Mouse (Mus musculus) heart, embryonic 16.5 days (tissue): ENCODE measurements around the gene Prorsd1. TPM values are rescaled to one million over a fixed set of nuclear protein-coding genes. Genes with fewer than 3 reads are reported as not detected.

Experiments used
- ATAC-seq: fragments of 200-750 bp; cut with Nextera tagmentation; replicated peaks from 2 replicates; pipeline ENCODE4 v1.8.0; 2017; ENCODE audit warnings: moderate number of reproducible peaks; ENCODE audit not compliant: insufficient read depth, low FRiP score; ENCODE audit errors: extremely low read depth
- H3K27ac ChIP-seq: fragments of 300-500 bp; sonication (generic); 2 replicates; pipeline ENCODE4 v1.5.1; 2014; ENCODE audit warnings: mild to moderate bottlenecking, low read length, control low read depth, moderate library complexity
- H3K27me3 ChIP-seq: fragments of 300-500 bp; sonication (generic); 2 replicates; pipeline ENCODE4 v1.6.1; 2014; ENCODE audit warnings: low read length, mixed read lengths; ENCODE audit not compliant: control insufficient read depth, insufficient read depth
- H3K36me3 ChIP-seq: fragments of 300-500 bp; sonication (generic); 2 replicates; pipeline ENCODE4 v1.6.1; 2014; ENCODE audit not compliant: control insufficient read depth, insufficient read depth
- H3K4me1 ChIP-seq: fragments of 300-500 bp; sonication (generic); 2 replicates; pipeline ENCODE4 v1.6.1; 2014; ENCODE audit warnings: low read length, mixed read lengths; ENCODE audit not compliant: control insufficient read depth, insufficient read depth
- H3K4me2 ChIP-seq: fragments of 300-500 bp; sonication (generic); 2 replicates; pipeline ENCODE4 v1.6.1; 2014; ENCODE audit warnings: low read depth, mild to moderate bottlenecking, control low read depth, low read length
- H3K4me3 ChIP-seq: fragments of 300-500 bp; sonication (generic); 2 replicates; pipeline ENCODE4 v1.5.1; 2014; ENCODE audit warnings: mild to moderate bottlenecking, control low read depth, low read length
- H3K9ac ChIP-seq: fragments of 300-500 bp; sonication (generic); 2 replicates; pipeline ENCODE4 v1.6.1; 2014; ENCODE audit warnings: low read length, control low read depth
- H3K9me3 ChIP-seq: fragments of 300-500 bp; sonication (generic); replicated peaks from 2 replicates; pipeline ENCODE4 v1.6.1; 2016; ENCODE audit warnings: low read length; ENCODE audit not compliant: control insufficient read depth
- WGBS: fragments of 180-500 bp; shearing (Covaris S2); extraction: QIAGEN DNeasy Blood & Tissue Kit; methylation state at CpG from one replicate; pipeline ENCODE4 v1.1.7; 2014; 5-methylcytosine and 5-hydroxymethylcytosine counted together
- polyA plus RNA-seq: library from polyadenylated mRNA; unstranded; fragments of >200 nt; fragmentation: Nextera tagmentation; extraction: Ambion mirVana; gene quantifications from 2 replicates; pipeline ENCODE4 v1.2.1, GENCODE M21; 2015

Gene Prorsd1
- 16.6 and 22.9 TPM in 2 replicates for polyA plus RNA-seq

DNA sequence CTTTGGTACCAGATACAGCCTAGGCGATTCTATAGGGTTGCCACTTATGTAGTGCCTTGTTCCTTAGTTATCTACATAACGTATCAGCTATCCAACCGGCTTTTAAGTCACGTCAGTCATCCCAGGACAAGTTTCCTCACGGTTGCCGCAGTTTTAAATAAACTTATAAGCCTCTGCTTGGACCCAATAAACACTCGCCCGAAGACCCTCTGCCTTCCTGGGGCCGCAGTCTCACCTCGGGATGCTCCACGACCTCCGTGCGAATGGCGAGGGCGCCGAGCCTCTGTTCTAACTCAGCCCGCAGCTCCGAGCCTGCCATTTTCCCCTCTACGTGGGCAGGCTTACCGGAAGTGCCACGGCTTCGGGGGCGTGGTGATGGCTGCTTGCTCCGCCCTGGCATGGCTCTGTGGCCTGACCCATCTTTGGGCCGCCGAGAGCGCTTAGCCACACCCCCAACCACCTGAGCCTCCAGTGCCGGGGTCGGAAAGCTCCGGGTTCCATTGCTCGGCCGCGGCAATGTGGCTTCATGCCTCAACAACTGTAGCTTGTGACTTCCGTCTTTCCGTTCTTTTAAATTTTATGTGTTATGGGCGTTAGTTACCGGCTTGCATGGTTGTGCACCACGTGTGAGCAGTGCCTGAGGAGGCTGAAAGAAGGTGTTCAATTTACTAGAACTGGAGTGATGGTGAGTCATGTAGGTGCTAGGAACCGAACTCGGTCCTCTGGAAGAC, at the start of gene Prorsd1:
Gene Prorsd1, minus strand, starts transcription at position 352 of the 731 bp plus-strand sequence.
- peak; percentile 99 for ATAC-seq
- no peaks in the 10 kb centered on the region for H3K27me3 ChIP-seq
- H3K4me3 ChIP-seq = peak within 1 kb of the TSS; percentile 90
- WGBS = 2% methylated on average over 40 of the region's 40 CpGs
- H3K4me1 ChIP-seq = peaks cover 8% of the 10 kb centered on the region
- peaks cover 15% of the 10 kb centered on the region; the same call in 1 of the 2 replicates for H3K36me3 ChIP-seq
- H3K9ac ChIP-seq = peak within 1 kb of the TSS; percentile 83
- H3K9me3 ChIP-seq = peaks cover 4% of the 10 kb centered on the region; the same call in 1 of the 2 replicates
- peak within 1 kb of the TSS; percentile 74 for H3K4me2 ChIP-seq
- H3K27ac ChIP-seq = peak within 1 kb of the TSS; percentile 84

DNA sequence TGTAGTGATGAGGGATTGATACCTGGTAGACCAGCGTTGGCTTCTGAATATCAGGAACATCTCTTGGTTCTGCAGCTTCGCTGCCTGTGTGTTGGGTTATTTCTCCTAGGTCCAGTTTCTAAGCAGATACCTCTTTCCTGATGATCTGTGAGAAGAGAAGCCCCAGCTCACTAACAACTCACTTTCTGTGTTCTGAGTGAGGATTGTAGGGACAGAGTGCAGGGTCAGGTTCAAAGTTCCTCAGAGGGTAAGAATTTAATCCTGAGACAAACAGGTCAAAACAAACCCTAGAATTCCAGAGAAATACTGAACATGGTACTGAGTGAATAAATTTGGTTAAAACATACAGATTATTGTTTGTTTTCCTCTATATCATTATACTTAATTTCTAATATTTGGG, 48.6 kb upstream of the Prorsd1 start:
- no peaks in the 10 kb centered on the region for H3K4me1 ChIP-seq
- no peak overlapping the region for H3K27ac ChIP-seq
- H3K9me3 ChIP-seq = no peaks in the 10 kb centered on the region
- WGBS = 71% methylated on average over 2 of the region's 2 CpGs
- no peak for ATAC-seq
- no peaks in the 10 kb centered on the region for H3K27me3 ChIP-seq
- H3K9ac ChIP-seq = no peak overlapping the region
- no peak overlapping the region for H3K4me2 ChIP-seq
- H3K4me3 ChIP-seq = no peak overlapping the region
- H3K36me3 ChIP-seq = no peaks in the 10 kb centered on the region

DNA sequence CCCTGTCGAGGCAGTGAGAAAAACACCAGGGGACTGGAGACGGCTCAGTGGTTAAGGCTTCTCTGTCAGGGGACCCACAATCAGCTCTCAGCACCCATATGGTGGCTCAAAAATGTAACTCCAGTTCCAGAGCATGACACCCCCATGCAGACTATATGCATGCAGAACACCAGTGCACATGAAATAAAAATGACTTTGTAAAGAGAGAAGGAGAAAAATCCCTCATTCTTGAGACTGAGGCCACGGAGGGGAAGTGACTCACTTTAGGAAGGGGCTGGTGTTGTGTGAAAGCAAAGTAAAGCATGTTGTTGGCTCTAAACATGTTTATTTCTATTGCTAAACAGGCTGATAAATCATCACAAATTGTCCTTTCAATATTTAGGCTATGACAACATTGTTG, 46.2 kb upstream of the Prorsd1 start:
- 79% methylated on average over 3 of the region's 3 CpGs for WGBS
- ATAC-seq = no peak
- no peak overlapping the region for H3K4me2 ChIP-seq

DNA sequence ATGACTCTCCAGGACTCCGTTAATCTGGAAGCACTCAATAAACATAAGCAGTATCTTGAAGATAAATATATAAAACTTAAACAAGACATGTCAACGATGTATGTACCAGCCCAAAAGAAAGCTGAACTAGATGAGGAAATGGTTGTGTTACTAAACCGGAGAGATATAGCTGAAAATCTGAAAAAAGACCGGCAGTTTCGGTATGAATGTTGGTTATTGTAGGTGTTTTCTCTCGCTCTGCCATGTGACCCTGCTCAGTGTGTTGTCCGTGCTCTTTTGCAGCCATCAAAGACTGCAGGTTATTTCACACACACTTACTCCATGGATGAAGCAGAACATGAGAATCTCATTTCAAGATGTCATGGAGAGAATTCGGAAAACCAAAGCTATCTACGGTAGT, 45.6 kb upstream of the Prorsd1 start:
- ATAC-seq = no peak
- Histone ChIP-seq H3K27me3 (no peaks in the 10 kb centered on the region), H3K4me1 (no peaks in the 10 kb centered on the region), H3K4me3 (no peak overlapping the region), H3K9me3 (no peaks in the 10 kb centered on the region), H3K36me3 (no peaks in the 10 kb centered on the region), H3K4me2 (no peak overlapping the region), H3K27ac (no peak overlapping the region), H3K9ac (no peak overlapping the region)
- WGBS = 80% methylated on average over 9 of the region's 9 CpGs

More for the DNA sequence above, 46.2 kb upstream of the Prorsd1 start:
- Histone ChIP-seq H3K27ac (no peak overlapping the region), H3K36me3 (no peaks in the 10 kb centered on the region), H3K4me1 (no peaks in the 10 kb centered on the region), H3K27me3 (no peaks in the 10 kb centered on the region), H3K9me3 (no peaks in the 10 kb centered on the region), H3K9ac (no peak overlapping the region), H3K4me3 (no peak overlapping the region)

DNA sequence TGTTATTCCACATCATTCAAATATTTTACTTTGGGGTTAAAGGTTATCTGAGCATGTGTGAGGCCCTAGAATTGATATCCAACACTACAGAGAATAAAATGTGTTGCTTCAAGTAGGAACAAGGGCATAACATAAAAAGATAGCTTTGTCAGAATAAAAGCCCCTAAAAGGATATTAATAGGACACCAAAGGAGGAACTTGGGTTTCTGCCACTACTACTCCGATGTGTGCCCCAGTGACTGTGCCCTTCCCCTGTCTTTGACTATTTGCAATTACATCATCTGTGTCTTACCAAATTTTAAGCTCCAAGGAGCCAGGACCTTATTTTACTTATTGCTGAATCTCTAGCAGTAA, 34.6 kb upstream of the Prorsd1 start:
- Histone ChIP-seq H3K36me3 (peaks cover 14% of the 10 kb centered on the region), H3K9ac (no peak overlapping the region), H3K4me2 (no peak overlapping the region), H3K9me3 (no peaks in the 10 kb centered on the region), H3K27ac (no peak overlapping the region), H3K27me3 (no peaks in the 10 kb centered on the region), H3K4me3 (no peak overlapping the region), H3K4me1 (peaks cover 12% of the 10 kb centered on the region)
- ATAC-seq = no peak
- 53% methylated on average over 1 of the region's 1 CpGs for WGBS

DNA sequence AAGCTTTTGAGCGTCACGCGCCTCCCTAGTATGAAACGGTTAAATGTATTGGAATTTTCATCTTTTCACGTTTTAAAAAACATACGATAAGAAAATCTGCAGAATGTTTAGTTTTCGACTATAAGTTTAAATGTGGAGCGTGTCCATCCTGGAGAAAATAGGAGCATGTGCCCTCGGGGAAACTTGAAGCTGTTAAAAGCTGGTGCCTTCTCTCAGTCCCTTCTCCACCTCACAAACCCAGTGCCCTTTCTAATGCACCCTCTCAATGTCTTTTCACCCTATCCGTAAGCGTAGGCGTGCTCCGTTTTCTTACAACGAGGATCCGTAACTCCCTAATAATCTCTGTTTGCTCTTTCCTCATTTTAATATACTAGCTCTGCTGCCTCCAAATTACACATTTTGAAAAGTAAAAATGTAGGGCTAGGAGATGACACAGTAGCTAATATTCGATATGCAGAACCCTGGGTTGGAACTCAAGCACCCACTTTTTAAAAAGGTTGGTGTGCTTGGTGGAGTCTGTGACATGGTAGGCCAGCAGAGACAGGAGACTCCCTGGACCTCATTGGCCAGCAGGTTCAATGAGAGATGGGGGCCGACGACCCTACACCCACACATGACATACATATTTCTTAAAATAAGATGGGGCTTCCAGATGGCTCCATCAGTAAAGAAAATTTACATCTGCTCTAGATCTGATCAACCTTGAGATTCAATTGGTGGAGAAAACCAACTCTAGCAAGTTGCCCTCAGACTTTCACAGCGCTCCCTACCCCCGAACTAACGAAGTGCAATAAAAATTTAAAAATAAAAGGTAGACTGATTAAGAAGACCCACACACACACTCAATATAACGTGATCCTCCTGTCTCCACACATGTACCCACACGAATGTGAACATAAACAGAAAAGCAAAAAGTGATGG, 33.9 kb upstream of the Prorsd1 start:
- Histone ChIP-seq H3K27ac (peak overlapping the region; percentile 87), H3K9ac (peak overlapping the region; percentile 93), H3K4me2 (peak overlapping the region; percentile 86), H3K27me3 (no peaks in the 10 kb centered on the region), H3K4me1 (peaks cover 12% of the 10 kb centered on the region), H3K9me3 (no peaks in the 10 kb centered on the region), H3K36me3 (peaks cover 20% of the 10 kb centered on the region), H3K4me3 (peak overlapping the region; percentile 90)
- ATAC-seq = no peak
- WGBS = 22% methylated on average over 23 of the region's 23 CpGs

DNA sequence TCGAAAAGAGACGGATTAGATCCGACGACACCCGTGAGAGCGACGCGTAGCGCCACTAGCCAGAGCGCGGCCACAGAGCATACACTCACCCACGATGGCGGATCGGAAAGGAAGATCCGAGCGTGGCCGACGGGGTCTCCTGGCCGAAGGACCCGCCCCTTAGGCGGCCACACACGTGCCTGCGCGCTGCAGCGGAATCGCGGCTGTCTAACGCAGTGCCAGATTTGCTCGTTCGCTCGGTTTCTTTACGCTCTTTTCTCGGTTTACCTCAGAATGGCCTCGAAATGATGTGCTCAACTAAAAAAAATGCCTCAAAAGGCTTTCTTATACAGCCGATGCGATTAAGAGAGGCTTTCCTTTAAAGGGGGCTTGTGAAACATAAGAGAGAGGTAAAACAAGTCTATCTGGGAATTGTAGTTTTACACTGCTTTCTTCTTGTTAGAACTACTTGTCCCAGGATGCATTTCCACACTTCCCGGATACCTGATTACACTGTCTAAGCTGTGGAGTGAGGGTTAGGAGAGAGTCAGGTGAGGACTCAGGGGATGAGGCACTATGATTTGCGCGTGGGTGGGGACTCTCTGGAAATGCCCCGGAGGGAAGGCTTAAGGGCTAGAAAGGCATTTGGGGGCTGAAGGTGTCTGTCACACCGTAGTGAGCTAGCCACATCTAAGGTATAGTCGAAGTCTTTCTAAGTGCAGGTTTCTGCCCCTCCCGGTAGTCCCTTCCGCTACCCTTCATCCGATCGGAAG, 33.1 kb upstream of the Prorsd1 start, which contains the start of the genes Clhc1 and Rps27a:
Gene Clhc1, plus strand, starts transcription at position 199 of the 752 bp plus-strand sequence.
Gene Rps27a, minus strand, starts transcription at position 358 of the 752 bp plus-strand sequence.
- WGBS = under 1% methylated on average over 46 of the region's 46 CpGs
- Histone ChIP-seq H3K27ac (peak within 1 kb of the TSS; percentile 87), H3K36me3 (peaks cover 20% of the 10 kb centered on the region), H3K4me2 (peak within 1 kb of the TSS; percentile 86), H3K9me3 (no peaks in the 10 kb centered on the region), H3K4me1 (peaks cover 12% of the 10 kb centered on the region), H3K9ac (peak within 1 kb of the TSS; percentile 93), H3K4me3 (peak within 1 kb of the TSS; percentile 90), H3K27me3 (no peaks in the 10 kb centered on the region)
- ATAC-seq = peak; percentile 95

DNA sequence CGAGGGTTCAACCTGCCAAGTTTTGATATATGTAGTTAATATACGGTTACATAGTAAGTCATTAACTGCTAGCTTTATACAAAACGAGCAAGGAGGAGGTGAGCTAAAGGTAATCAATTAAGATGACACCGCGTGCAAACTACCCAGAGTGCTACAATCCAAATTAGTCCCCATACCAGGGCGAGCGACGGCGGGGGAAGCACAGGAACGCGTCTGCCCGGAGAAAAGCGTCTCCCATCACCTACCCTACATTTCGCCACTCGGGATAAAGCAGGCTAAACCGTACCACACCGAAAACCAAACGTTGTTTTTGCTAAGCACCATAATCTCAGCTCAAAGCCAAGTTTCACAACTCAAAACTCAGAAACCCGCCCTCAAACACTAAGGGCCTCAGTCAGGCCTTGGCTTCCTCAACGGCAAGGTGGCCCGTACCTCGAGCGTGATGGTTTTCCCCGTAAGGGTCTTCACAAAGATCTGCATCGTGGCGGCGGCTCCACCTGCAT, 32.5 kb upstream of the Prorsd1 start:
- H3K27me3 ChIP-seq = no peaks in the 10 kb centered on the region
- peaks cover 12% of the 10 kb centered on the region for H3K4me1 ChIP-seq
- peaks cover 20% of the 10 kb centered on the region for H3K36me3 ChIP-seq
- peak overlapping the region; percentile 73 for H3K4me2 ChIP-seq
- H3K27ac ChIP-seq = peak overlapping the region; percentile 87
- under 1% methylated on average over 27 of the region's 27 CpGs for WGBS
- no peaks in the 10 kb centered on the region for H3K9me3 ChIP-seq
- H3K9ac ChIP-seq = peak overlapping the region; percentile 93
- peak overlapping the region; percentile 90 for H3K4me3 ChIP-seq
- peak; percentile 7; the same call in 1 of the 2 replicates for ATAC-seq
